Mouse (Mus musculus): ENCODE measurements around the gene Map2k5. TPM values are rescaled to one million over a fixed set of nuclear protein-coding genes. Genes with fewer than 3 reads are reported as not detected.
A peak's percentile ranks its signal among the peaks of the same experiment; 100 is the strongest.

Gene Map2k5
- polyA plus RNA-seq, 1 experiment from 2014 or later = 39.4 TPM

GRCm38 (mm10) chr9:63123451-63124438 lies 254.0 kb downstream of the Map2k5 start:
- ATAC-seq (replicated peaks; ENCODE audit: low FRiP score) (peak; percentile 91), DNase-seq (ENCODE audit: low spot score) (peak; percentile 97)
- Histone ChIP-seq H3K27me3 (ENCODE audit: control insufficient read depth, insufficient read depth, low read length) (no peaks in the 10 kb centered on the region), H3K4me3 (ENCODE audit: low read depth, low read length) (peak overlapping the region; percentile 32), H3K27ac (ENCODE audit: low read depth, low read length) (no peak overlapping the region), H3K4me2 (ENCODE audit: low read depth, low read length, severe bottlenecking) (peak overlapping the region; percentile 79), H3K4me1 (replicated peaks; ENCODE audit: control insufficient read depth, insufficient read depth, low read length) (peaks cover 5% of the 10 kb centered on the region), H3K9ac (ENCODE audit: low read length) (peak overlapping the region; percentile 53), H3K9me3 (ENCODE audit: control insufficient read depth, low read length) (no peaks in the 10 kb centered on the region; the same call in 1 of the 2 replicates), H3K36me3 (ENCODE audit: control insufficient read depth, insufficient read depth, low read length) (no peaks in the 10 kb centered on the region)
- 8% methylated on average over 30 of the region's 30 CpGs for WGBS

- no peak overlapping the region for H3K4me3 ChIP-seq (ENCODE audit: low read depth, low read length)
- no peaks in the 10 kb centered on the region for H3K27me3 ChIP-seq (ENCODE audit: control insufficient read depth, insufficient read depth, low read length)
- no peak overlapping the region for H3K27ac ChIP-seq (ENCODE audit: low read depth, low read length)
- no peaks in the 10 kb centered on the region for H3K9me3 ChIP-seq (ENCODE audit: control insufficient read depth, low read length)
- no peaks in the 10 kb centered on the region for H3K36me3 ChIP-seq (ENCODE audit: control insufficient read depth, insufficient read depth, low read length)
- DNase-seq (ENCODE audit: low spot score) = no peak
- 30% methylated on average over 8 of the region's 8 CpGs for WGBS
- no peak overlapping the region for H3K9ac ChIP-seq (ENCODE audit: low read length)
- no peak for ATAC-seq (replicated peaks; ENCODE audit: low FRiP score)
- H3K4me1 ChIP-seq (replicated peaks; ENCODE audit: control insufficient read depth, insufficient read depth, low read length) = peaks cover 5% of the 10 kb centered on the region
- no peak overlapping the region for H3K4me2 ChIP-seq (ENCODE audit: low read depth, low read length, severe bottlenecking)
These were observed 255.4 kb downstream of the Map2k5 start for GRCm38 (mm10) chr9:63122161-63122833.

- no peak overlapping the region for H3K27ac ChIP-seq (ENCODE audit: low read depth, low read length)
- H3K4me2 ChIP-seq (ENCODE audit: low read depth, low read length, severe bottlenecking) = no peak overlapping the region
- H3K4me1 ChIP-seq (replicated peaks; ENCODE audit: control insufficient read depth, insufficient read depth, low read length) = no peaks in the 10 kb centered on the region
- H3K36me3 ChIP-seq (ENCODE audit: control insufficient read depth, insufficient read depth, low read length) = no peaks in the 10 kb centered on the region
- H3K27me3 ChIP-seq (ENCODE audit: control insufficient read depth, insufficient read depth, low read length) = no peaks in the 10 kb centered on the region
- WGBS = 67% methylated on average over 5 of the region's 5 CpGs
- H3K4me3 ChIP-seq (ENCODE audit: low read depth, low read length) = no peak overlapping the region
- no peaks in the 10 kb centered on the region for H3K9me3 ChIP-seq (ENCODE audit: control insufficient read depth, low read length)
- DNase-seq (ENCODE audit: low spot score) = no peak
- H3K9ac ChIP-seq (ENCODE audit: low read length) = no peak overlapping the region
- ATAC-seq (replicated peaks; ENCODE audit: low FRiP score) = no peak
These were observed 259.3 kb downstream of the Map2k5 start for GRCm38 (mm10) chr9:63118385-63118784.

Other genes starting within 250 kb of the Map2k5 start
- gene Skor1, start 228.9 kb downstream of the Map2k5 start, polyA plus RNA-seq (2014; fragmentation: Nextera tagmentation; extraction: Ambion mirVana) = 0.33 and 0.43 TPM in 2 replicates
- 45.0 and 47.1 TPM in 2 replicates for gene 2300009A05Rik, start 21.3 kb upstream of the Map2k5 start, polyA plus RNA-seq (2014; fragmentation: Nextera tagmentation; extraction: Ambion mirVana)
- gene Iqch, start 224.6 kb upstream of the Map2k5 start, polyA plus RNA-seq (2014; fragmentation: Nextera tagmentation; extraction: Ambion mirVana) = 0.17 TPM in 1 of 2 replicates, not detected in the other
- gene Aagab, start 224.8 kb upstream of the Map2k5 start, polyA plus RNA-seq (2014; fragmentation: Nextera tagmentation; extraction: Ambion mirVana) = 48.3 and 48.4 TPM in 2 replicates